Mouse (Mus musculus) megakaryocyte, embryonic 14.5 days (primary cell): Measurements from ENCODE around the gene Abca3.

ENCODE experiments used
- FLI1 ChIP-seq: IDR thresholded peaks from 2 replicates; pipeline ENCODE4 v1.6.1; 2012; ENCODE audit warnings: low read length, inconsistent platforms, mixed read lengths
- GATA1 ChIP-seq: IDR thresholded peaks from 3 replicates; pipeline ENCODE4 v1.6.1; 2012; ENCODE audit warnings: mixed read lengths, low read length, inconsistent platforms, borderline replicate concordance

GRCm38 (mm10) chr17:24449507-24449906 is 97.8 kb downstream of the Abca3 start:
- TF ChIP-seq GATA1 (no peak), FLI1 (no peak)
